Mouse (Mus musculus): ENCODE results near the gene Ppl.

DNA sequence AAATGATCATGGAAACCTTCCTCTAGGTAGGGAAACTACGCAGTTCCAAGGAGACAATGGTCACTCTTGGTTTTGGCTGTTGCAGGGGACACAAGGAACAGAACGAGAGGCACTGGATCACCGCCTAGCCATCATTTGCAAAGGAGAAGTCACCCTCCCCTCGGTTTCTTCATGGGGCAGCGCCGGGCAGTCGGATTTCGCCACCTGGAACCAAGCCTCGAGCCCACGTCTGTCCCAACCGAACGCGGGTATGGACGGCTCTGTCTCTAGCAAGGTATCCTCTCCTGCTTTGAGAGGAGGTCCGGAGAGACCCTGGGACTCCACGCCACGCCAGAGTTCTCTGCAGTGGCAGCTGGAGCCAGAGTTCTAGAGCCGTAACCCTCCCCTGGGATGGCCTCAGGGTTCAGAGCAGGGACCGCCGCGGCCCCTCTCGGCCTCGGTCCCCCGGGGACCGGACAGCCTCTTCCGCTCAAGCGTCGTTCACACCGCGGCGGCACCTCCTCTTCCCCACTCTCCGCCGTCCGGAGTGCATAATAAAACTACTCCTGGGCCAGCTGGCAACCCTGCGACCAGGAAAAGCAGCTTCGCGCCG lies 82.9 kb downstream of the Ppl start:
- no peak for TF ChIP-seq CTCF (IDR thresholded peaks at IDR 0.05; ENCODE audit: borderline replicate concordance, extremely low read depth, insufficient read depth, insufficient read length)
- no peak for TF ChIP-seq POLR2A (IDR thresholded peaks at IDR 0.05; ENCODE audit: borderline replicate concordance, extremely low read depth, insufficient read depth, insufficient read length, poor library complexity, severe bottlenecking)

Measured in brain, embryonic 14.5 days (tissue).